Comparison of ENCODE assay signal across 23 mouse cellular contexts in genomic region chr11:35504051-35504450, GRCm38 (mm10).
DNase-seq lines count a peak whose midpoint lies in the region; ATAC-seq lines count a peak whose summit lies in the region.
"Had no signal": no experiment of that assay in that cellular context is flagged by ENCODE, and none has a peak within 500 bp of the region (broad histone marks: within the 10 kb centered on the region; RNA-seq: fewer than 3 reads in every experiment).

No protein-coding gene starts in this region.

- H3K27me3 ChIP-seq in forebrain, embryonic 11.5 days (ENCODE audit: control insufficient read depth, insufficient read depth, low read length): peaks cover 2% of the 10 kb centered on the region; the same call in 1 of the 2 replicates
- peaks cover 77% of the 10 kb centered on the region for H3K27me3 ChIP-seq in forebrain, embryonic 13.5 days
- H3K27me3 ChIP-seq in limb, embryonic 12.5 days: no peaks in the 10 kb centered on the region
- 0 out of 2 replicates have a peak, but pooled peaks cover 4% of the 10 kb centered on the region for H3K27me3 ChIP-seq in limb, embryonic 10.5 days (ENCODE audit: low read depth, poor library complexity, severe bottlenecking)
- H3K27me3 ChIP-seq: intestine, embryonic 15.5 days had no signal

- DNase-seq in forebrain, embryonic 11.5 days (ENCODE audit: low spot score): peak; percentile 51
- DNase-seq in limb, embryonic 10.5 days (ENCODE audit: low spot score): no peak
- peak; percentile 65 for DNase-seq in embryo, embryonic 10.5 days (ENCODE audit: low spot score)
- peak; percentile 58 for DNase-seq in embryo, embryonic 9.5 days (ENCODE audit: extremely low spot score)
- DNase-seq in kidney, postnatal 25 days: no peak
- DNase-seq: adrenal gland, adult 2 months; adrenal gland, postnatal 14 days; cerebellum, adult 11 months; cerebellum, adult 2 months; cerebellum, adult 9-11 months; cerebellum, postnatal 25 days; forebrain, postnatal 0 days; gastrocnemius, adult 2 months; gastrocnemius, postnatal 14 days; heart, adult 11 months; kidney, adult 11 months had no signal

- ATAC-seq in forebrain, embryonic 11.5 days (replicated peaks; ENCODE audit: low FRiP score): no peak; the same call in 1 of the 2 replicates
- no peak for ATAC-seq in forebrain, embryonic 13.5 days
- ATAC-seq in limb, embryonic 12.5 days (ENCODE audit: insufficient number of reproducible peaks, insufficient read depth, low FRiP score, low TSS enrichment, low read depth): no peak
- ATAC-seq: CD4-positive, CD25-positive, alpha-beta regulatory T cell, adult 4 months; forebrain, postnatal 0 days; hindbrain, embryonic 16.5 days; intestine, embryonic 15.5 days had no signal

- 20% methylated on average over 5 of the region's 5 CpGs for WGBS in forebrain, embryonic 11.5 days
- WGBS in forebrain, embryonic 13.5 days: 10% methylated on average over 5 of the region's 5 CpGs
- WGBS in limb, embryonic 12.5 days: 51% methylated on average over 5 of the region's 5 CpGs
- 55% methylated on average over 5 of the region's 5 CpGs for WGBS in limb, embryonic 10.5 days

- no peaks in the 10 kb centered on the region for H3K9me3 ChIP-seq in forebrain, embryonic 11.5 days (ENCODE audit: control insufficient read depth, low read length)
- H3K9me3 ChIP-seq in forebrain, embryonic 13.5 days (replicated peaks): no peaks in the 10 kb centered on the region
- H3K9me3 ChIP-seq in limb, embryonic 12.5 days: no peaks in the 10 kb centered on the region
- H3K9me3 ChIP-seq in limb, embryonic 10.5 days (replicated peaks): no peaks in the 10 kb centered on the region
- H3K9me3 ChIP-seq: forebrain, embryonic 12.5 days; intestine, embryonic 15.5 days had no signal

- no peak overlapping the region for H3K27ac ChIP-seq in forebrain, embryonic 11.5 days (ENCODE audit: low read depth, low read length)
- no peak overlapping the region for H3K27ac ChIP-seq in forebrain, embryonic 13.5 days
- peak overlapping the region; percentile 35; the same call in 1 of the 2 replicates for H3K27ac ChIP-seq in limb, embryonic 12.5 days
- no peak overlapping the region for H3K27ac ChIP-seq in limb, embryonic 10.5 days
- H3K27ac ChIP-seq: forebrain, embryonic 12.5 days; gastrocnemius, adult 2 months; intestine, embryonic 15.5 days had no signal

- peaks cover 14% of the 10 kb centered on the region; the same call in 1 of the 2 replicates for H3K4me1 ChIP-seq in forebrain, embryonic 11.5 days (replicated peaks; ENCODE audit: control insufficient read depth, insufficient read depth, low read length)
- peaks cover 31% of the 10 kb centered on the region for H3K4me1 ChIP-seq in forebrain, embryonic 13.5 days
- peaks cover 67% of the 10 kb centered on the region for H3K4me1 ChIP-seq in limb, embryonic 12.5 days (replicated peaks)
- H3K4me1 ChIP-seq in limb, embryonic 10.5 days: peaks cover 83% of the 10 kb centered on the region

- no peaks in the 10 kb centered on the region for H3K36me3 ChIP-seq in forebrain, embryonic 11.5 days (ENCODE audit: control insufficient read depth, insufficient read depth, low read length)
- no peaks in the 10 kb centered on the region for H3K36me3 ChIP-seq in forebrain, embryonic 13.5 days (ENCODE audit: poor library complexity, severe bottlenecking)
- no peaks in the 10 kb centered on the region for H3K36me3 ChIP-seq in limb, embryonic 12.5 days
- H3K36me3 ChIP-seq in limb, embryonic 10.5 days: no peaks in the 10 kb centered on the region
- H3K36me3 ChIP-seq: forebrain, embryonic 12.5 days; intestine, embryonic 15.5 days had no signal

- no peak overlapping the region for H3K4me2 ChIP-seq in forebrain, embryonic 11.5 days (ENCODE audit: low read depth, low read length, severe bottlenecking)
- H3K4me2 ChIP-seq in forebrain, embryonic 13.5 days: no peak overlapping the region
- H3K4me2 ChIP-seq in limb, embryonic 12.5 days: no peak overlapping the region
- H3K4me2 ChIP-seq: forebrain, embryonic 12.5 days; heart, embryonic 11.5 days; intestine, embryonic 15.5 days had no signal

- H3K9ac ChIP-seq in forebrain, embryonic 11.5 days (ENCODE audit: low read length): no peak overlapping the region
- no peak overlapping the region for H3K9ac ChIP-seq in forebrain, embryonic 13.5 days
- no peak overlapping the region for H3K9ac ChIP-seq in limb, embryonic 12.5 days (replicated peaks)
- H3K9ac ChIP-seq: forebrain, embryonic 12.5 days; forebrain, postnatal 0 days; intestine, embryonic 15.5 days had no signal

- no peak overlapping the region for H3K4me3 ChIP-seq in forebrain, embryonic 11.5 days (ENCODE audit: low read depth, low read length)
- no peak overlapping the region for H3K4me3 ChIP-seq in forebrain, embryonic 13.5 days
- no peak overlapping the region for H3K4me3 ChIP-seq in limb, embryonic 12.5 days (replicated peaks)
- H3K4me3 ChIP-seq in limb, embryonic 10.5 days: no peak overlapping the region
- H3K4me3 ChIP-seq: forebrain, embryonic 12.5 days; gastrocnemius, adult 2 months; intestine, embryonic 15.5 days had no signal

Comparison
In these comparisons a context has a peak if more than half of its experiments do, and no peak if none do; other contexts are left out.
1. DNase-seq: peak in forebrain, embryonic 11.5 days (single experiment), embryo, embryonic 10.5 days (single experiment) and embryo, embryonic 9.5 days (single experiment); none in limb, embryonic 10.5 days (single experiment) and kidney, postnatal 25 days (0 of 2).